Mouse (Mus musculus) MEL (cell line): ENCODE results near the gene Dkk3. TPM values are rescaled to one million over a fixed set of nuclear protein-coding genes. Genes with fewer than 3 reads are reported as not detected.

ENCODE experiments used
- DNase-seq: peaks from one replicate; pipeline ENCODE4 v3.0.0; 2011; ENCODE audit warnings: low read depth, low spot score
- H3K27ac ChIP-seq: 2 replicates; pipeline ENCODE4 v1.5.1; 2012; ENCODE audit warnings: low read depth, mild to moderate bottlenecking, control low read depth, low read length, moderate library complexity; ENCODE audit not compliant: control insufficient read depth
- H3K27me3 ChIP-seq, 2 experiments: fragments of 150-350 bp in 1 of 2; sonication (generic) in 1 of 2; 2 replicates each; pipeline ENCODE4 v1.6.1; 2012; ENCODE audit warnings: low read length in 2 of 2, mild to moderate bottlenecking in 2 of 2, improper control_type of control experiment in 1 of 2, moderate library complexity in 1 of 2; ENCODE audit not compliant: insufficient read depth in 2 of 2, control insufficient read depth in 1 of 2
- H3K36me3 ChIP-seq, 2 experiments: 2 replicates each; pipeline ENCODE4 v1.6.1; 2012 to 2014; ENCODE audit warnings: low read length in 2 of 2, improper control_type of control experiment in 1 of 2, inconsistent platforms in 1 of 2, mild to moderate bottlenecking in 1 of 2; ENCODE audit not compliant: insufficient read depth in 2 of 2, control insufficient read depth in 1 of 2
- H3K4me1 ChIP-seq, 2 experiments: fragments of 150-350 bp in 1 of 2; sonication (generic) in 1 of 2; 2 replicates each; pipeline ENCODE4 v1.6.1; 2012; ENCODE audit warnings: low read length in 2 of 2, improper control_type of control experiment in 1 of 2, mild to moderate bottlenecking in 1 of 2; ENCODE audit not compliant: insufficient read depth in 2 of 2, control insufficient read depth in 1 of 2
- H3K4me3 ChIP-seq, 2 experiments: fragments of 150-350 bp in 1 of 2; sonication (generic) in 1 of 2; 2 replicates each; pipeline ENCODE4 v1.5.1; 2012; ENCODE audit warnings: low read depth in 2 of 2, low read length in 2 of 2, mild to moderate bottlenecking in 2 of 2, moderate library complexity in 2 of 2, control low read depth in 1 of 2, improper control_type of control experiment in 1 of 2; ENCODE audit not compliant: control insufficient read depth in 1 of 2, insufficient read depth in 1 of 2
- H3K79me2 ChIP-seq: 2 replicates; pipeline ENCODE4 v1.6.1; 2012; ENCODE audit warnings: mild to moderate bottlenecking, low read length, moderate library complexity; ENCODE audit not compliant: control insufficient read depth, poor library complexity, insufficient read depth
- H3K9ac ChIP-seq: 2 replicates; pipeline ENCODE4 v1.6.1; 2012; ENCODE audit warnings: low read depth, mild to moderate bottlenecking, control low read depth, low read length, moderate library complexity; ENCODE audit not compliant: control insufficient read depth, poor library complexity, severe bottlenecking
- H3K9me3 ChIP-seq: fragments of 150-350 bp; sonication (generic); replicated peaks from 2 replicates; pipeline ENCODE4 v1.6.1; 2012; ENCODE audit warnings: mild to moderate bottlenecking, low read length, improper control_type of control experiment, moderate library complexity; ENCODE audit not compliant: insufficient read depth
- ELF1 ChIP-seq: IDR thresholded peaks from 2 replicates; pipeline ENCODE4 v1.6.1; 2014; ENCODE audit warnings: low read depth, mild to moderate bottlenecking, inconsistent platforms, low read length, improper control_type of control experiment, moderate library complexity
- EP300 ChIP-seq, 2 experiments: IDR thresholded peaks; 2 replicates each; pipeline ENCODE4 v1.6.1; 2011; ENCODE audit warnings: improper control_type of control experiment in 2 of 2, low read length in 2 of 2, low read depth in 1 of 2, mild to moderate bottlenecking in 1 of 2
- ETS1 ChIP-seq: IDR thresholded peaks from 2 replicates; pipeline ENCODE4 v1.6.1; 2012; ENCODE audit warnings: low read depth, mild to moderate bottlenecking, inconsistent platforms, low read length, improper control_type of control experiment, moderate library complexity
- HCFC1 ChIP-seq: IDR thresholded peaks from 2 replicates; pipeline ENCODE4 v1.6.1; 2012; ENCODE audit warnings: low read depth, mild to moderate bottlenecking, inconsistent platforms, low read length, improper control_type of control experiment, moderate library complexity
- KAT2A ChIP-seq: conservative IDR thresholded peaks from 2 replicates; pipeline ENCODE4 v1.6.1; 2012; ENCODE audit warnings: low read depth, low read length, improper control_type of control experiment, inconsistent platforms
- MYC ChIP-seq: IDR thresholded peaks from 2 replicates; pipeline ENCODE4 v1.6.1; 2011; ENCODE audit warnings: low read depth, mild to moderate bottlenecking, low read length, improper control_type of control experiment, moderate library complexity
- POLR2A ChIP-seq, 2 experiments: IDR thresholded peaks; 2 replicates each; pipeline ENCODE4 v1.6.1; 2011 to 2012; ENCODE audit warnings: low read length in 2 of 2, mild to moderate bottlenecking in 2 of 2, control low read depth in 1 of 2, improper control_type of control experiment in 1 of 2, low read depth in 1 of 2, moderate library complexity in 1 of 2; ENCODE audit not compliant: control insufficient read depth in 1 of 2, insufficient read depth in 1 of 2, poor library complexity in 1 of 2
- TBP ChIP-seq: IDR thresholded peaks from 2 replicates; pipeline ENCODE4 v1.8.0; 2011; ENCODE audit warnings: low read depth, low read length, improper control_type of control experiment
- TCF12 ChIP-seq: IDR thresholded peaks from 2 replicates; pipeline ENCODE4 v1.6.1; 2014; ENCODE audit warnings: low read depth, mild to moderate bottlenecking, inconsistent platforms, low read length, improper control_type of control experiment, moderate library complexity
- UBTF ChIP-seq: IDR thresholded peaks from 2 replicates; pipeline ENCODE4 v1.6.1; 2012; ENCODE audit warnings: low read depth, mild to moderate bottlenecking, inconsistent platforms, low read length, improper control_type of control experiment, moderate library complexity, borderline replicate concordance; ENCODE audit not compliant: insufficient read depth
- ZKSCAN1 ChIP-seq: IDR thresholded peaks from 2 replicates; pipeline ENCODE4 v1.6.1; 2012; ENCODE audit warnings: low read depth, mild to moderate bottlenecking, inconsistent platforms, low read length, improper control_type of control experiment, moderate library complexity
- ZNF384 ChIP-seq: IDR thresholded peaks from 2 replicates; pipeline ENCODE4 v1.6.1; 2012; ENCODE audit warnings: low read depth, mild to moderate bottlenecking, inconsistent platforms, low read length, improper control_type of control experiment
- polyA plus RNA-seq, 2 experiments: library from polyadenylated mRNA; stranded (reverse) in 1 of 2; unstranded in 1 of 2; fragments of >175 nt in 1 of 2; fragments of >200 nt in 1 of 2; gene quantifications; 2 replicates each; pipeline versions ENCODE4 v1.2.1 to v1.2.4; 2012; ENCODE audit warnings: low replicate concordance in 2 of 2, low read depth in 1 of 2; ENCODE audit not compliant: insufficient read length in 2 of 2, insufficient read depth in 1 of 2, missing spikeins in 1 of 2
- total RNA-seq: library from RNA; depleted of rRNA; stranded (reverse); fragments of 300-350 nt; gene quantifications from 2 replicates; pipeline ENCODE4 v1.2.3, GENCODE M21; 2012

Gene Dkk3
- total and polyA plus RNA-seq, 3 experiments = not detected

DNA sequence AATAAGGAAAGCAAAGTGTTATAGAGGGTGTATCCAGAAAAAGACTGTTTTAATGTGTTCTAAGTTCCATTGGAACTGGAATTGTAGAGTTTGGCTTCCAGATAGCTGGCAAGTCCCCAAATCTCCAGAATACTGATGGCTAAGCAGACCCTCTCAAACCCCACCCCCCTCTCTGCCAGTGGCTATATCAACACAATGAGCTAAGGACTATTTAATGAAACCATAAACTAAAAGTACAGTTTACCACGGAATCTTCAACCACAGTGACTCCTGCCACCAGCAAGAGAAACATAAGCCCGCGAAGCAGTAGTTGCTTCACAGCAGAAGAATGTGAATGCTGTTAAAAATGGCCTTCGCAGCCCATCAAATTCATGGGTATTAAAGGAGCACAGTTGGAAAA is 4.4 kb downstream of the Dkk3 start (continued):
- TF ChIP-seq ETS1 (no peak), UBTF (no peak)
- TF ChIP-seq, all 39 proteins: peak for 0

DNA sequence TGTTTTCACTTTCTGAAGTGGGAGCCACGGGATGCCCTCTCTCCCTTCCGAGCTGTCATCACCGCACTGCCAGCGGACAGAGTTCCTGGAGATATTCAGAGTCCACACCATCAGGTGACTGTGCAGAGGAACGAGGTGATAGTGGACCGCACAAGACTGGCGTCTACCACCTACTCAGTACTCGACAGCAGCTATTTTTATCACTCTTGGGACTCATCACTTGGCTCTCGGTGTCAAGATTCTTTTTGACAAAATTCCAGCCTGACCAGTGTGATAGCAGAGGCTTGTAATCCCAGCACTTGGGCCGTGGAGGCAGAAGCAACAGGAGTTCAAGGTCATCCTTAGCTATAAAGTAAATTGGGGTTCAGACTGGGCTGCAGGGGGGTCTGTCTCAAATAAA is 9.7 kb downstream of the Dkk3 start:
- H3K4me1 ChIP-seq = no peaks in the 10 kb centered on the region
- H3K36me3 ChIP-seq = no peaks in the 10 kb centered on the region
- no peak for DNase-seq
- H3K27me3 ChIP-seq = no peaks in the 10 kb centered on the region; a peak in 1 of 4 replicates
- H3K27ac ChIP-seq = no peak overlapping the region
- TF ChIP-seq ETS1 (no peak), MYC (no peak), HCFC1 (no peak), EP300 (IDR thresholded peaks at IDR 0.05; ENCODE audit: low read depth in 1 of 2, low read length in 2 of 2) (no peak), TCF12 (no peak), ZNF384 (no peak)
- H3K9me3 ChIP-seq = no peaks in the 10 kb centered on the region
- H3K4me3 ChIP-seq = no peak overlapping the region
- H3K79me2 ChIP-seq = no peaks in the 10 kb centered on the region
- no peak overlapping the region for H3K9ac ChIP-seq

DNA sequence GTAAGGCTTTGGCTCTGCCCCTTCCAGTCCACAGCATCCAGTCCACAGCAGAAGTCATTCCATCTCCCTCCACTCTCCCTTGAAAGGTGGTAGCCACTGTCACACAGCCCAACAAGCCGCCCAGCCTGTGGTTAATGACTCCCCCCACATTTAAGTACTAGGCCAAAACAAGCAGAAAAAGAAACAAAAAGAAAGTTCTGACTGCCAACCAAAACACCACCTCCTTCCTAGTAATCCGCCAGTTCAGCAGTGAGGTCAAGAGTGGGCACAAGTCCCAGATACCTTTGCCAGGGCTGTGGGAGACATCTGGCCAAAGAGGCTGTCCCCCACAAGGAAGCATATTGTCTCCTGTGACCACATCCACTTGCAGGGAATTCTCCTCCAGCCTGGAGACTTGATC is 10.9 kb downstream of the Dkk3 start:
- no peak overlapping the region for H3K27ac ChIP-seq
- H3K27me3 ChIP-seq = no peaks in the 10 kb centered on the region; a peak in 1 of 4 replicates
- no peaks in the 10 kb centered on the region for H3K36me3 ChIP-seq
- DNase-seq = no peak
- H3K4me3 ChIP-seq = no peak overlapping the region
- no peaks in the 10 kb centered on the region for H3K9me3 ChIP-seq
- no peak for TF ChIP-seq ETS1
- TF ChIP-seq KAT2A = no peak
- TF ChIP-seq ELF1 = no peak
- no peak for TF ChIP-seq ZKSCAN1
- TF ChIP-seq TBP = no peak
- no peak for TF ChIP-seq UBTF
- TF ChIP-seq MYC = no peak
- TF ChIP-seq TCF12 = no peak
- no peak for TF ChIP-seq ZNF384
- TF ChIP-seq POLR2A (IDR thresholded peaks at IDR 0.05; ENCODE audit: control insufficient read depth in 1 of 2, insufficient read depth in 1 of 2, low read depth in 1 of 2, low read length in 2 of 2, poor library complexity in 1 of 2) = no peak
- no peaks in the 10 kb centered on the region for H3K79me2 ChIP-seq
- no peak overlapping the region for H3K9ac ChIP-seq
- no peaks in the 10 kb centered on the region for H3K4me1 ChIP-seq
